Mouse (Mus musculus) embryonic facial prominence, embryonic 11.5 days (tissue): ENCODE measurements around the gene Rrp15. TPM values are rescaled to one million over a fixed set of nuclear protein-coding genes. Genes with fewer than 3 reads are reported as not detected.
"Not testable (repeated sequence)": the region's sequence is repeated elsewhere in the genome, so short reads cannot be mapped to it uniquely, and the experiment has no call there.

Experiments
- ATAC-seq: fragments of 200-750 bp; cut with Nextera tagmentation; replicated peaks from 2 replicates; pipeline ENCODE4 v1.8.0; 2017; ENCODE audit warnings: low read depth; ENCODE audit not compliant: insufficient number of reproducible peaks, low FRiP score, low TSS enrichment
- DNase-seq: peaks from one replicate; pipeline ENCODE4 v3.0.0-alpha.2; 2015; ENCODE audit warnings: low spot score
- H3K27ac ChIP-seq: fragments of 300-500 bp; sonication (generic); replicated peaks from 2 replicates; pipeline ENCODE4 v1.5.1; 2014; ENCODE audit warnings: mild to moderate bottlenecking, low read depth, low read length, control low read depth
- H3K27me3 ChIP-seq: fragments of 300-500 bp; sonication (generic); 2 replicates; pipeline ENCODE4 v1.6.1; 2014; ENCODE audit warnings: mild to moderate bottlenecking, low read length, moderate library complexity, mixed read lengths; ENCODE audit not compliant: control insufficient read depth, insufficient read depth
- H3K36me3 ChIP-seq: fragments of 300-500 bp; sonication (generic); replicated peaks from 2 replicates; pipeline ENCODE4 v1.6.1; 2014; ENCODE audit warnings: low read depth, mild to moderate bottlenecking, low read length, moderate library complexity, mixed read lengths; ENCODE audit not compliant: control insufficient read depth, insufficient read depth
- H3K4me1 ChIP-seq: fragments of 300-500 bp; sonication (generic); 2 replicates; pipeline ENCODE4 v1.6.1; 2014; ENCODE audit warnings: low read length, mixed read lengths; ENCODE audit not compliant: control insufficient read depth, insufficient read depth
- H3K4me2 ChIP-seq: fragments of 300-500 bp; sonication (generic); 2 replicates; pipeline ENCODE4 v1.6.1; 2014; ENCODE audit warnings: low read depth, mild to moderate bottlenecking, control low read depth, low read length, moderate library complexity
- H3K4me3 ChIP-seq: fragments of 300-500 bp; sonication (generic); 2 replicates; pipeline ENCODE4 v1.5.1; 2014; ENCODE audit warnings: low read depth, low read length, control low read depth
- H3K9ac ChIP-seq: fragments of 300-500 bp; sonication (generic); replicated peaks from 2 replicates; pipeline ENCODE4 v1.6.1; 2014; ENCODE audit warnings: mild to moderate bottlenecking, control low read depth, low read length
- H3K9me3 ChIP-seq: fragments of 300-500 bp; sonication (generic); replicated peaks from 2 replicates; pipeline ENCODE4 v1.6.1; 2016; ENCODE audit warnings: mild to moderate bottlenecking, low read length, inconsistent platforms, mixed read lengths; ENCODE audit not compliant: control insufficient read depth
- WGBS: fragments of 180-500 bp; shearing (Covaris S2); extraction: QIAGEN DNeasy Blood & Tissue Kit; methylation state at CpG from one replicate; pipeline ENCODE4 v1.1.7; 2014; 5-methylcytosine and 5-hydroxymethylcytosine counted together
- polyA plus RNA-seq: library from polyadenylated mRNA; unstranded; fragments of >200 nt; fragmentation: Nextera tagmentation; extraction: Ambion mirVana; gene quantifications from 2 replicates; pipeline ENCODE4 v1.2.1, GENCODE M21; 2014

Rrp15 gene
- polyA plus RNA-seq, 1 experiment from 2014 or later: 87.4 TPM

- Histone ChIP-seq H3K4me3 (no peak overlapping the region), H3K27ac (no peak overlapping the region), H3K4me2 (no peak overlapping the region), H3K27me3 (no peaks in the 10 kb centered on the region), H3K4me1 (no peaks in the 10 kb centered on the region), H3K9me3 (no peaks in the 10 kb centered on the region), H3K36me3 (no peaks in the 10 kb centered on the region), H3K9ac (no peak overlapping the region)
- WGBS: 79% methylated on average over 1 of the region's 1 CpGs
- no peak for DNase-seq
- ATAC-seq: no peak
These were observed 19.2 kb upstream of the Rrp15 start for GRCm38 (mm10) chr1:186768392-186768791.

GRCm38 (mm10) chr1:186763451-186763850, 14.3 kb upstream of the Rrp15 start:
- H3K27me3 ChIP-seq, H3K27ac ChIP-seq, DNase-seq, H3K9ac ChIP-seq, ATAC-seq, H3K4me3 ChIP-seq, H3K4me2 ChIP-seq, H3K4me1 ChIP-seq, H3K36me3 ChIP-seq, H3K9me3 ChIP-seq: not testable (repeated sequence)
- WGBS: 70% methylated on average over 6 of the region's 6 CpGs

- WGBS: 39% methylated on average over 10 of the region's 10 CpGs
- Histone ChIP-seq H3K9me3 (no peaks in the 10 kb centered on the region), H3K36me3 (no peaks in the 10 kb centered on the region), H3K4me3 (peak overlapping the region; percentile 74), H3K27ac (no peak overlapping the region), H3K27me3 (no peaks in the 10 kb centered on the region), H3K9ac (peak overlapping the region; percentile 81), H3K4me2 (peak overlapping the region; percentile 22), H3K4me1 (no peaks in the 10 kb centered on the region)
- ATAC-seq (peak; percentile 54), DNase-seq (peak; percentile 43)
These were observed 621 bp upstream of the Rrp15 start for GRCm38 (mm10) chr1:186749675-186750283.

GRCm38 (mm10) chr1:186739828-186740227, 9.3 kb downstream of the Rrp15 start:
- 79% methylated on average over 7 of the region's 7 CpGs for WGBS
- Histone ChIP-seq H3K27ac (no peak overlapping the region), H3K27me3 (no peaks in the 10 kb centered on the region), H3K9me3 (no peaks in the 10 kb centered on the region), H3K9ac (no peak overlapping the region), H3K4me2 (no peak overlapping the region), H3K36me3 (no peaks in the 10 kb centered on the region; the same call in 1 of the 2 replicates), H3K4me3 (no peak overlapping the region), H3K4me1 (no peaks in the 10 kb centered on the region)
- DNase-seq (no peak), ATAC-seq (no peak)

- no peak for DNase-seq
- Histone ChIP-seq H3K9ac (no peak overlapping the region), H3K4me1 (no peaks in the 10 kb centered on the region), H3K9me3 (no peaks in the 10 kb centered on the region), H3K27ac (no peak overlapping the region), H3K4me2 (no peak overlapping the region), H3K36me3 (no peaks in the 10 kb centered on the region; the same call in 1 of the 2 replicates), H3K27me3 (no peaks in the 10 kb centered on the region), H3K4me3 (no peak overlapping the region)
- no peak for ATAC-seq
- 92% methylated on average over 5 of the region's 5 CpGs for WGBS
These were observed 13.6 kb downstream of the Rrp15 start for GRCm38 (mm10) chr1:186735537-186735936.

GRCm38 (mm10) chr1:186733052-186733451, 16.1 kb downstream of the Rrp15 start:
- DNase-seq (no peak), ATAC-seq (no peak)
- Histone ChIP-seq H3K4me3 (no peak overlapping the region), H3K9me3 (no peaks in the 10 kb centered on the region), H3K27me3 (no peaks in the 10 kb centered on the region), H3K4me1 (no peaks in the 10 kb centered on the region), H3K9ac (no peak overlapping the region), H3K36me3 (no peaks in the 10 kb centered on the region; the same call in 1 of the 2 replicates), H3K27ac (no peak overlapping the region), H3K4me2 (no peak overlapping the region)
- WGBS: 94% methylated on average over 8 of the region's 8 CpGs

- Histone ChIP-seq H3K27ac (no peak overlapping the region), H3K36me3 (no peaks in the 10 kb centered on the region), H3K27me3 (no peaks in the 10 kb centered on the region), H3K9me3 (no peaks in the 10 kb centered on the region), H3K9ac (no peak overlapping the region), H3K4me1 (no peaks in the 10 kb centered on the region), H3K4me2 (no peak overlapping the region), H3K4me3 (no peak overlapping the region)
- WGBS: 67% methylated on average over 4 of the region's 4 CpGs
- DNase-seq: no peak
- no peak for ATAC-seq
These were observed 20.4 kb downstream of the Rrp15 start for GRCm38 (mm10) chr1:186728778-186729177.

GRCm38 (mm10) chr1:186726117-186726516, 23.0 kb downstream of the Rrp15 start:
- H3K36me3 ChIP-seq: no peaks in the 10 kb centered on the region
- no peak overlapping the region for H3K4me2 ChIP-seq
- H3K9me3 ChIP-seq: no peaks in the 10 kb centered on the region
- no peak overlapping the region for H3K9ac ChIP-seq
- no peak overlapping the region for H3K27ac ChIP-seq
- H3K4me1 ChIP-seq: no peaks in the 10 kb centered on the region; the same call in 1 of the 2 replicates
- no peak for DNase-seq
- ATAC-seq: no peak
- no peaks in the 10 kb centered on the region for H3K27me3 ChIP-seq
- WGBS: 82% methylated on average over 7 of the region's 7 CpGs
- no peak overlapping the region for H3K4me3 ChIP-seq
